Mouse (Mus musculus): ENCODE data around the gene Tnf. TPM values are rescaled to one million over a fixed set of nuclear protein-coding genes. Genes with fewer than 3 reads are reported as not detected.
A peak's percentile ranks its signal among the peaks of the same experiment; 100 is the strongest.

Gene Tnf
- total RNA-seq, 1 experiment = 0.22 TPM

GRCm38 (mm10) chr17:35209785-35210535 lies 8.2 kb upstream of the Tnf start:
- DNase-seq (ENCODE audit: low read depth, low spot score) = no peak
- no peak overlapping the region for H3K27ac ChIP-seq (ENCODE audit: insufficient read depth, low read depth, low read length, poor library complexity, severe bottlenecking)
- H3K4me3 ChIP-seq (ENCODE audit: insufficient read depth in 1 of 2, low read depth in 1 of 2, low read length in 2 of 2, poor library complexity in 1 of 2, severe bottlenecking in 1 of 2) = no peak overlapping the region
- TF ChIP-seq MAFK (IDR thresholded peaks at IDR 0.05; ENCODE audit: insufficient read depth, low read depth, low read length) (no peak), ZNF384 (IDR thresholded peaks at IDR 0.05; ENCODE audit: low read depth, low read length) (no peak), CHD2 (IDR thresholded peaks at IDR 0.05; ENCODE audit: low read depth, low read length) (no peak), HCFC1 (IDR thresholded peaks at IDR 0.05; ENCODE audit: borderline replicate concordance, insufficient read depth, low read length) (no peak), ZC3H11A (IDR thresholded peaks at IDR 0.05; ENCODE audit: borderline replicate concordance, low read depth, low read length) (no peak)
- no peaks in the 10 kb centered on the region for H3K36me3 ChIP-seq (ENCODE audit: control insufficient read depth, insufficient read depth, low read length, poor library complexity, severe bottlenecking)
- in situ Hi-C loops (cut with MboI; ENCODE audit: low sequenced_read_pairs in 2 of 2, unreplicated experiment in 2 of 2) = no loop called here
- H3K9ac ChIP-seq (ENCODE audit: insufficient read depth, low read depth, low read length, poor library complexity, severe bottlenecking) = no peak overlapping the region
- H3K4me1 ChIP-seq (ENCODE audit: control insufficient read depth in 2 of 2, insufficient read depth in 2 of 2, low read length in 2 of 2, poor library complexity in 1 of 2) = no peaks in the 10 kb centered on the region
- H3K9me3 ChIP-seq (ENCODE audit: control insufficient read depth, insufficient read depth, low read depth, low read length) = no peaks in the 10 kb centered on the region

DNA sequence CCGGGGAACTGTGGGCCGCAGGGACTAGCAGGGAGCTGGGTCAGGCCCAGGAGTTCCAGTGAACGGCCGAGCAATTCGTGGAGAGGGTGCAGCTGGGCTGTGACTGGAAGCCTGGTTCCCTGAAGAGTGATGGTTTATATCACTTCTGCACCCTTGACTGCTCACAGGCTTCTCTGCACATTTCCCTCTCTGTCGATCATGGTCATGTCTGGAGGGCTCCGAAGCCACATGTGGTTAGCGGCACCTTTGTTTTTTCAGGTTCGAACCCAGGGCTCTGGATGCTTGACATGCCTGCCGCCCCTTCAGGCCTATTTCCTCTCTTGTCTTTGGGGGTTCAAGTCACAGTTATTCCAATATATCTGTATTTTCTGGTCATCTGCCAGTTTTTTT lies 3.6 kb upstream of the Tnf start:
- TF ChIP-seq ZNF384 (IDR thresholded peaks at IDR 0.05; ENCODE audit: low read depth, low read length) (peak; percentile 44; the same call in 1 of the 2 replicates), CHD2 (IDR thresholded peaks at IDR 0.05; ENCODE audit: low read depth, low read length) (no peak), MAFK (IDR thresholded peaks at IDR 0.05; ENCODE audit: insufficient read depth, low read depth, low read length) (no peak), HCFC1 (IDR thresholded peaks at IDR 0.05; ENCODE audit: borderline replicate concordance, insufficient read depth, low read length) (no peak), ZC3H11A (IDR thresholded peaks at IDR 0.05; ENCODE audit: borderline replicate concordance, low read depth, low read length) (no peak)
- Histone ChIP-seq H3K9ac (ENCODE audit: insufficient read depth, low read depth, low read length, poor library complexity, severe bottlenecking) (no peak overlapping the region), H3K4me1 (ENCODE audit: control insufficient read depth in 2 of 2, insufficient read depth in 2 of 2, low read length in 2 of 2, poor library complexity in 1 of 2) (no peaks in the 10 kb centered on the region), H3K27ac (ENCODE audit: insufficient read depth, low read depth, low read length, poor library complexity, severe bottlenecking) (no peak overlapping the region), H3K36me3 (ENCODE audit: control insufficient read depth, insufficient read depth, low read length, poor library complexity, severe bottlenecking) (no peaks in the 10 kb centered on the region), H3K9me3 (ENCODE audit: control insufficient read depth, insufficient read depth, low read depth, low read length) (no peaks in the 10 kb centered on the region), H3K4me3 (ENCODE audit: insufficient read depth in 1 of 2, low read depth in 1 of 2, low read length in 2 of 2, poor library complexity in 1 of 2, severe bottlenecking in 1 of 2) (peak overlapping the region; percentile 20 to 54; a peak in 3 of 4 replicates)
- in situ Hi-C loops (cut with MboI; ENCODE audit: low sequenced_read_pairs in 2 of 2, unreplicated experiment in 2 of 2) = no loop called here
- no peak for DNase-seq (ENCODE audit: low read depth, low spot score)

DNA sequence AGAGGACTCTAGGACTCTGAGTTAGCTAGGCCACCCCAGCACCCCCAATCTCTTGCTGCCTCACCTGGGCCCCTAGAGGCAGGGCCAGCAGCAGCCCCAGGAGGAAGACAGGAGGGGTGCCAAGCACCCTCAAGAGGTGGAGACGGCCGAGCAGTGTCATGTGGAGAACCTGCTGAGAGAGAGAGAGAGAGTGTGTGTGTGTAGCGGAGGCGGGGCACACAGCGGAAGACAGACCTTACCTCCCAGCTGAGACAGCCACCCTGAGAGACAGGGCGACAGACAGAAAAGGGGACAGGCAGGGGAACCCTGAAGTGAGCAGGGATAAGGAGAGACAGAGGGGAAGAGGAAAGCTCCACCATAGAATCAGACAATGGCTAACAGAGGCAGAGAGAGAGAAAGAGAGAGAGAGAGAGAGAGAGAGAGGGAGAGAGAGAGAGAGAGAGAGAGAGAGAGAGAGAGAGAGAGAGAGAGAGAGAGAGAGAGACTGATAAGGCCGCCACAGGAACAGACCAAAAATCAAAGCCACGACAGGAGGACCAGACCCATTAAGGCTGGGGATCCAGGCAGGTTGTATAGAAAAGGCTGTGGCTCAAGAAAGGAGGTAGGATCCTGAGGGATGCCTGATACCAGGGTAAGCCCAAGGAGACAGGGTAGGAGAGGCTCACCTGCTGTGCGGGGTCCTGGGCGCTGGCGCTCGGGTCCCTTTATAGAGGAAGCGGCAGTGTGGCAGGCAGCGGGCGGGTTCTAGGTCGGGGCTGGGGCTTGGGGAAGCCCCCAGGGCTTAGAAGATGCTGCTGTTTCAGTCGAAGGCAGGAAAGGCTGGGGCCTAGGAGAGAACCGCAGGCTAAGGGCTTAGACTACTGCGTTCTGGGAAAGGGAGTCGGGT lies 2.9 kb upstream of the Tnf start, which contains the start of gene Lta:
Gene Lta (minus strand): TSS at position 858 of the 886 bp plus-strand sequence.
- H3K9ac ChIP-seq (ENCODE audit: insufficient read depth, low read depth, low read length, poor library complexity, severe bottlenecking) = no peak within 1 kb of the TSS
- H3K4me3 ChIP-seq (ENCODE audit: insufficient read depth in 1 of 2, low read depth in 1 of 2, low read length in 2 of 2, poor library complexity in 1 of 2, severe bottlenecking in 1 of 2) = peak within 1 kb of the TSS; percentile 20 to 54; a peak in 3 of 4 replicates
- no peak for DNase-seq (ENCODE audit: low read depth, low spot score)
- no peak within 1 kb of the TSS for H3K27ac ChIP-seq (ENCODE audit: insufficient read depth, low read depth, low read length, poor library complexity, severe bottlenecking)
- H3K9me3 ChIP-seq (ENCODE audit: control insufficient read depth, insufficient read depth, low read depth, low read length) = no peaks in the 10 kb centered on the region
- H3K4me1 ChIP-seq (ENCODE audit: control insufficient read depth in 2 of 2, insufficient read depth in 2 of 2, low read length in 2 of 2, poor library complexity in 1 of 2) = no peaks in the 10 kb centered on the region
- TF ChIP-seq ZC3H11A (IDR thresholded peaks at IDR 0.05; ENCODE audit: borderline replicate concordance, low read depth, low read length) (no peak), MAFK (IDR thresholded peaks at IDR 0.05; ENCODE audit: insufficient read depth, low read depth, low read length) (no peak), HCFC1 (IDR thresholded peaks at IDR 0.05; ENCODE audit: borderline replicate concordance, insufficient read depth, low read length) (no peak), CHD2 (IDR thresholded peaks at IDR 0.05; ENCODE audit: low read depth, low read length) (no peak), ZNF384 (IDR thresholded peaks at IDR 0.05; ENCODE audit: low read depth, low read length) (no peak)
- no peaks in the 10 kb centered on the region for H3K36me3 ChIP-seq (ENCODE audit: control insufficient read depth, insufficient read depth, low read length, poor library complexity, severe bottlenecking)
- in situ Hi-C loops (cut with MboI; ENCODE audit: low sequenced_read_pairs in 2 of 2, unreplicated experiment in 2 of 2) = no loop called here

DNA sequence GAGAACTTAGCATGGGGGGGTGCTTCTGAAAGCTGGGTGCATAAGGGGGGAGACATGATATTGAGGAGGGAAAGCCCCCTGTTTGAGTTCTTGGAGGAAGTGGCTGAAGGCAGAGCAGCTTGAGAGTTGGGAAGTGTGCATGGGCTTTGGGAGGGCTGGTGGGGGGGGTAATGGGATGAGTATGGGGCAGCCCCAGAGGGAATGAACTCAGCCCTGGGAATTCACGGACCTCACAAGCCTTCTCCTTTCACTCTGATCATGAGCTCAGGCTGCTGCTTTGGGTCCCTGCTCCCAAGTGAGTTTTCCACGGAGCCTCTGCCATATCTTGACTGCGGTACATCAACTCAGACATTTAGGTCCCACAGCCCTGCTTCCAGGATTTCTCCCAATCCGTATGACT lies 635 bp upstream of the Tnf start:
- H3K4me1 ChIP-seq (ENCODE audit: control insufficient read depth in 2 of 2, insufficient read depth in 2 of 2, low read length in 2 of 2, poor library complexity in 1 of 2) = no peaks in the 10 kb centered on the region
- H3K9me3 ChIP-seq (ENCODE audit: control insufficient read depth, insufficient read depth, low read depth, low read length) = no peaks in the 10 kb centered on the region
- no peak overlapping the region for H3K27ac ChIP-seq (ENCODE audit: insufficient read depth, low read depth, low read length, poor library complexity, severe bottlenecking)
- DNase-seq (ENCODE audit: low read depth, low spot score) = no peak
- H3K9ac ChIP-seq (ENCODE audit: insufficient read depth, low read depth, low read length, poor library complexity, severe bottlenecking) = no peak overlapping the region
- no peaks in the 10 kb centered on the region for H3K36me3 ChIP-seq (ENCODE audit: control insufficient read depth, insufficient read depth, low read length, poor library complexity, severe bottlenecking)
- H3K4me3 ChIP-seq (ENCODE audit: insufficient read depth in 1 of 2, low read depth in 1 of 2, low read length in 2 of 2, poor library complexity in 1 of 2, severe bottlenecking in 1 of 2) = no peak overlapping the region
- TF ChIP-seq ZNF384 (IDR thresholded peaks at IDR 0.05; ENCODE audit: low read depth, low read length) (no peak), HCFC1 (IDR thresholded peaks at IDR 0.05; ENCODE audit: borderline replicate concordance, insufficient read depth, low read length) (no peak), ZC3H11A (IDR thresholded peaks at IDR 0.05; ENCODE audit: borderline replicate concordance, low read depth, low read length) (no peak), MAFK (IDR thresholded peaks at IDR 0.05; ENCODE audit: insufficient read depth, low read depth, low read length) (no peak), CHD2 (IDR thresholded peaks at IDR 0.05; ENCODE audit: low read depth, low read length) (no peak)
- in situ Hi-C loops (cut with MboI; ENCODE audit: low sequenced_read_pairs in 2 of 2, unreplicated experiment in 2 of 2) = no loop called here
